Comparison of ENCODE assay signal across 8 mouse cellular contexts in the genomic region with DNA sequence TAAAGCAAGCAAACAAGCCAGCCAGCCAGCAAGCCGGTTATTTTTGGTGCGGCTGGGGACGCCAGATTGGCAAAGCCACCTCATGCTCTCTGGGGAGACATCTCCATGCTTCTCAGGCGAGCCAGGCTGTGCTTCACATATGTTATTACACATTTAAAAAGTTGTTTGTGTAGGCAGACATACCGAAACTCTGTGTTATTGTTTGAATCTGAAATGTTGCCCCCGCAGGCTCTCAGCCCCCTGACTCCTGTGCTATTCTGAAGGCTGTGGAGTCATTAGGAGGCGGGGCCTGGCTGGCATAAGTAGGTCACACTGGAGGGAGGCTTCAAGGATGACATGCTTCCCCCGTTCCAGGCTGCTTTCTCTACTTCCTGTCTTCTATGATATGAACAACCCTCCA.
DNase-seq lines count a peak whose midpoint lies in the region; ATAC-seq lines count a peak whose summit lies in the region.

No protein-coding gene starts in this region.

- DNase-seq in forebrain, embryonic 11.5 days (ENCODE audit: low spot score), result no peak
- DNase-seq in adrenal gland, postnatal 14 days, result peak; percentile 28
- peak; percentile 6 to 20 for DNase-seq in frontal cortex, postnatal 25 days (ENCODE audit: low spot score in 2 of 2)
- peak; percentile 32 to 66 for DNase-seq in left cerebral cortex, postnatal 25 days (ENCODE audit: low spot score in 2 of 2)
- DNase-seq in spleen, postnatal 36 days (ENCODE audit: low spot score in 2 of 2), result no peak
- no peak for DNase-seq in T-cell, adult 2 months (ENCODE audit: low spot score)

- no peaks in the 10 kb centered on the region for H3K27me3 ChIP-seq in forebrain, embryonic 15.5 days
- no peaks in the 10 kb centered on the region for H3K27me3 ChIP-seq in forebrain, embryonic 11.5 days (ENCODE audit: control insufficient read depth, insufficient read depth, low read length)

- peaks cover 7% of the 10 kb centered on the region for H3K4me1 ChIP-seq in forebrain, embryonic 15.5 days
- H3K4me1 ChIP-seq in forebrain, embryonic 11.5 days (replicated peaks; ENCODE audit: control insufficient read depth, insufficient read depth, low read length), result no peaks in the 10 kb centered on the region

- no peaks in the 10 kb centered on the region for H3K9me3 ChIP-seq in forebrain, embryonic 15.5 days
- no peaks in the 10 kb centered on the region for H3K9me3 ChIP-seq in forebrain, embryonic 11.5 days (ENCODE audit: control insufficient read depth, low read length)

- no peak overlapping the region for H3K9ac ChIP-seq in forebrain, embryonic 15.5 days (replicated peaks)
- H3K9ac ChIP-seq in forebrain, embryonic 11.5 days (ENCODE audit: low read length), result no peak overlapping the region

- no peak overlapping the region for H3K4me3 ChIP-seq in forebrain, embryonic 15.5 days
- H3K4me3 ChIP-seq in forebrain, embryonic 11.5 days (ENCODE audit: low read depth, low read length), result no peak overlapping the region

- no peaks in the 10 kb centered on the region for H3K36me3 ChIP-seq in forebrain, embryonic 15.5 days
- no peaks in the 10 kb centered on the region for H3K36me3 ChIP-seq in forebrain, embryonic 11.5 days (ENCODE audit: control insufficient read depth, insufficient read depth, low read length)

- no peak overlapping the region for H3K4me2 ChIP-seq in forebrain, embryonic 15.5 days (replicated peaks)
- H3K4me2 ChIP-seq in forebrain, embryonic 11.5 days (ENCODE audit: low read depth, low read length, severe bottlenecking), result no peak overlapping the region

- peak overlapping the region; percentile 52 for H3K27ac ChIP-seq in forebrain, embryonic 15.5 days (replicated peaks)
- H3K27ac ChIP-seq in forebrain, embryonic 11.5 days (ENCODE audit: low read depth, low read length), result no peak overlapping the region

- 52% methylated on average over 8 of the region's 8 CpGs for WGBS in forebrain, embryonic 15.5 days
- 84% methylated on average over 8 of the region's 8 CpGs for WGBS in forebrain, embryonic 11.5 days

- peak; percentile 53; the same call in 1 of the 2 replicates for ATAC-seq in forebrain, embryonic 15.5 days (replicated peaks)
- ATAC-seq in forebrain, embryonic 11.5 days (replicated peaks; ENCODE audit: low FRiP score), result no peak
- ATAC-seq in CD4-positive, CD25-positive, alpha-beta regulatory T cell, adult 4 months, result no peak

- intact Hi-C loops in left cerebral cortex, postnatal 25 days (cut with DNase I), result no loop called here

Comparison
In these comparisons a context has a peak if more than half of its experiments do, and no peak if none do; other contexts are left out.
1. DNase-seq: peak in adrenal gland, postnatal 14 days (single experiment), frontal cortex, postnatal 25 days (2 of 2) and left cerebral cortex, postnatal 25 days (2 of 2); none in forebrain, embryonic 11.5 days (single experiment), spleen, postnatal 36 days (0 of 2) and T-cell, adult 2 months (single experiment).